Mouse (Mus musculus) layer of hippocampus, postnatal 36 days (tissue): ENCODE measurements around the gene Suclg1. TPM values are rescaled to one million over a fixed set of nuclear protein-coding genes. Genes with fewer than 3 reads are reported as not detected.

ENCODE experiments used
- DNase-seq, 2 experiments: peaks; one replicate each; pipeline ENCODE4 v3.0.0; 2022
- total RNA-seq, 2 experiments: library from RNA; stranded (reverse); gene quantifications; 2 replicates each; pipeline ENCODE4 v1.2.3; 2021

Gene Suclg1
- total RNA-seq, 2 experiments from 2014 or later, result 135 to 149 TPM

DNA sequence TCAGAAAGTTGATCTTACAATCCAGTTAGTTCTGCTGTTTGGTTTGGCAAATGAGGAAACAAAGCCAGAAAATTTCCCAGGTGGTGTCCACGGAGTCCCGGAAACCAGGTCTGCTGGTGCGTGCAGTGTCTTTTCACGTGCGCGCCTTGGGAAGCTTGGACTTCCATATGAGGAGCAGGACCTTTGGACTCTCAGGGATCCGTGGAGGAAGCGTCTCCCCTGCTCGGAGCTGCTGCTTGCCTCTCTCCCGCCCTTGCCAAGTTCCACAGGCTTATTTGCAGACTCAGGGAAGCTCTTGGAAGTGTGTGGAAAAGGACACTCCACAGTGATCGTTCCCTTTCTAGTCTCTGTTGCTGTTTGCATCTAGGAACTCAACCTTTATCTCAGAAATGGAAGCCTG is 3.2 kb downstream of the Suclg1 start:
- DNase-seq, result no peak

DNA sequence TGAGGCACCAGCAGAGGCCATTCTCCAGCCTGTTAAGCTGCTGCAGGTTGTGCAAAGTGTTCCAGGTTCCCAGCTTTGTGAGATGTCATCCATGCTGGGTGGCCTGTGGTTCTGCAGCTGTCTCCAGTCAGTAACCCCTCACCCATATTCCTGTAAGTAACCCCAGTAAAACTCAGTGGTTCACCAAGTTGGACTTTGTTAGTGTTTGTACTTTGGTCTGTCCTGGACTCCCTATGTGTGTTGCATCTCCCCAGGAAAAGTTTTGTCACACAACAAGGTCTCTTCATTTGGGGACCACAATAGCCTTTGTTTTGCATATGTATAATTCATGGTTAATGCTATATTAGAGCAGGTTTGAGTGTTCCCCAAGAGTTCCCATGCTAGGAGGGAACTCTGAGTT is 4.2 kb downstream of the Suclg1 start:
- no peak for DNase-seq

DNA sequence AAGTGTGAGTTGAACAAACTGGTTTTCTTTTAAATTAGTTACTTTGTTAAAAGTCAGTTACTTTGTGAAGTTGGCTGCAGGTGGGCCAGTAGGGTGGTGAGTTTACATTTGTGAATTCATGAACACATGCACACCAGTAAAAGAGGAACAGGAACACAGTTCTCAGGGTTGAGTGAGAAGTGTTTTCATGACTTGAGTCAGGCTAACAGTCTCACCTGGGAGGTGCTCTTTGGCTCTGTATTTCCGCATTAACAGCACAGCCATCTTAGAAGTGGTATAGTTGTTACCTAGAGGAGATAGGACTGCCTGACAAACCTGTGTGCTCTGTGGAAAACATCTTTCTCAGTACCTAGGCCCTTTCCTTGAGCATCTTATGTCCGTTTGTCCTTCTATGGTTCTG is 4.8 kb downstream of the Suclg1 start:
- DNase-seq, result no peak

DNA sequence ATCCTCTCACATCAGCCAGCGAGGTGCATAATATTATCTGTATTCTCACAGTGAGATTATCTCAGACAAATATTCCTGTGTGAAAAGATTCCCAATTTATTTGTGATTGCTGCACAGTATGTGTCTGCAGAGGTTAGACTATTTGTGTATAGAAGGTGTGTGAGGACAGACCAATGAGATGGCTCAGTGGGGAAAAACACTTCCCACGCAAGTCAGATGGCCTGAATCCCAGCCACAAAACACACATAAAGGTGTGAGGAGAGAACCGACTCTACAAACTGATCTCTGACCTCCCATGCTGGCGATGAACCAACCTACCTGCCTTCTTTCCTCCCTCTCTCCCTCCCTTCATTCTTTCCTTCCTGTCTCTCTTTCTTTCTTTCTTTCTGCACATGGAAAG is 5.4 kb downstream of the Suclg1 start:
- no peak for DNase-seq

DNA sequence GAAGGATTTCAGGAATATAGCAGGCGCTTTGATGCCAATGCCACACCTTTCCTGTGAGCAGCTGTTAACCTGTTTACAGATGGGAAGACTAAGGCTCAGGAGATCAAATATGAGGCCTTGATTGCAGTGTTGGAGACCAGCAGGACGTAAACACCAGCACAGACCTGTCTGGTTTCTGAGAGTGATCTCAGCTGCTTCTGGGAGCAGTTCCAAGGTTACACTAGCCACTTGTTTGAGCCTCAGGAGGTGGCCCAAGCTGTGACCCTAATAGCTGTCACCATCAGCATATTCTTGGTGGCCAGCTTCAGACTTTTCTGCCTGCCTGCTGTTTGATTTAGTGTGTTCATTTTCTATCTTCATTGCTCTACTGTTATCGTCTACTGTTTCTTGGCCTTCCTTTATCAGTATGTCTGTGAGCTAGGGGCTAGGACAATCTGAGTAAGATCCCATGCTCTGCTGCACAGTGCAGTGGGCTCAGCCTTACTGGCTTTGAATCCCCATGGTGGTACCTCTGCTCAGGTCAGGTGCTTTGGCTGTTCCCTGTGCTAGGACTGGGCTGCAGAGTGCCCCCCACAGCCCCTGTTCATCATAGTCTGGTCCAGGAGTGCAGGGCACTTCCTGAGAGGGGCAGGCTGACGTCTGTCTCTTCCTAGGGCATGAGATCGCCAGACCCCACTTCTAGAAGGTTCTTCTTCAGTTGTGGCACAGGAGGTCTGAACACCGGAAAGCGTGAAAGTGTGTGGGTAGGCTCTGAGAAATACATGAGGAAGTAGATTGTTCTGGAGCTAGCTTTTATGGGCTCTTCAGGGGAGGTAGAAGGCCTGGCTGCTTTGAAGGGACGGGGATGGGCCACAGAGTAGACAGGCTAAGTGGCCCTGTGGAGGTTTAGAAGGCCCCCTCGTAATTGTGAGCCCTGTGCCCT is 6.4 kb downstream of the Suclg1 start:
- DNase-seq, result no peak

DNA sequence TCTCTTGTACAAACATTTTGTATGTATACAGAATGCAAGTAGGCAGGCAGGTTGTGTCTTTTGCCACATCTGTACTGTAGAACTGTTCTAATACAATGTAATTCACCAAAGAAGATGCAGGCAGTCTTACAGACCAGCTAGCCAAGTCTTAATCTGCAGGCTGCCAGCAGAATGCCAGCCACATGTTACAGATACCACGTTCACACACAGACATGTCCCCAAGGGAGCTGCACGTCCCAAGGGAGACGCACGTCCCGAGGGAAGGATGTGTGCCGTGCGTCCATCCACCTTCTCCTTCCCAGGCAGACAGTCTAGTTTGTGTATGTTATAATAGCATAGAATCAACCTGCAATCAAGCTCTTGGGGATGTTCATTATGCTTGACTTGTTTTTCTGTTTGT is 8.9 kb downstream of the Suclg1 start:
- DNase-seq, result no peak

DNA sequence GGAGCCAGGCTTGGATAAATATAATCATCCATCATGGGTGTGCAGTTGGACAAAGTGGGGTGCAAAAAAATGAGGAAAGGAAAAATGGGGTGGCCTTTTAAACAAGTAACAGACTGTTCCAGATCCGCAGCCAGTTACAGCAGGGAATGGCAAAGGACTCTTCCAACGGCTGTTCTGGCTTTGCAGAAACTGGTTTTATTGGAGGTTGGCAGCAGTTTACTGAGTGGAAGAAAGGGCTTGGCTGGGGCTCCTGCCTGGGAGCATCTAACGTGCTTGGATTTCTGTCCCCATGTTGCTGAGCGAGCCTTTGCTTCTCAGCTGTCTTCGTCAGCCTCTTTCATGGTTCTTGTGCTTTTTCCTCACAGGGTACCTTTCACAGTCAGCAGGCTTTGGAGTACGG is 11.9 kb downstream of the Suclg1 start:
- peak; percentile 49 for DNase-seq

DNA sequence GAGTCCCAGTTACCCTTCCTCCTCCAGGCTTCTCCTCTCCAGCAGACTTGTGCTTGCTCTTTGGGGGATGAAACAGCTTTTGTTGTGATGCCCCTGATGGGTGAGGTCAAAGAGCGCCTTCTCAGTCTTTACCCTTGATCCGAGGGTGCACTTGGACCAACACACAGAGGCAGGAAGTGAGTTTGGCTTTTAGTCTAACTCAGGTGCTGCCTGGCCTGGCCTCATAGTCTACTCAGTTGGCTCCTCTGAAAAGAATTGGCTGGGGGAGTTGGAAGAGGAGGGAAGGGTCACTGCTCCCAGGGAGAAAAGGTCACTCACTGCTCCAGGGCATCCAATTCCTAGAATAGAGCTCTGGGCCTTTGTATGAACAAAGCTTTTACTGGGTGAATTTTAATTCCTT is 16.6 kb downstream of the Suclg1 start:
- DNase-seq, result no peak

DNA sequence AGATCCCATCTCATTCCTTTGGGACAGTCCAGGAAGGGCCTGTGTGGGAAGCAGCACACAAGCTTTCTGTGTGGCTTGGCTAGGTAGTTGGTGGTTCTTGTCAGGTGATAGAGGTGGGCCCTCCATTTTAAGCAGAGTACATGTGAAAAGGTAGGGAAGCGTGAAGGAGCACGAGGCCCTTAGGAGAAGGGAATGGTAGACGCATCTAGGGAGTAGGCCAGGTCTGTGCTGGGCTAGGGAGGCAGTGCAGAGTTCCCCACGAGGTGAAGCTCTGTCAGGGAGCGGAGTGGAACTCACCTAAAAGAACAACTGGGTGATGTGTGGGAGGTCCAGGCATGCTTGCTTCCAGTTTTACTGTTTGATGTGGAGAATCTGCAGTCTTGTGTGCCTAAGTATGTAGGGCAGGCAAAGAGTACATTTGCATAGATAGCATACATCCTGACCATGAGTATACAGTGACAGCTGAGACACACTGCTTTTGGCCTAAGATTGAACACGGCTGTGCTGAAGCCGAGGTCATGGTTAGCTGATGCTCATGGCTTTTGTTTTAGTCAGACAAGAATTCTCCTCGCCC is 19.6 kb downstream of the Suclg1 start:
- DNase-seq, result no peak

DNA sequence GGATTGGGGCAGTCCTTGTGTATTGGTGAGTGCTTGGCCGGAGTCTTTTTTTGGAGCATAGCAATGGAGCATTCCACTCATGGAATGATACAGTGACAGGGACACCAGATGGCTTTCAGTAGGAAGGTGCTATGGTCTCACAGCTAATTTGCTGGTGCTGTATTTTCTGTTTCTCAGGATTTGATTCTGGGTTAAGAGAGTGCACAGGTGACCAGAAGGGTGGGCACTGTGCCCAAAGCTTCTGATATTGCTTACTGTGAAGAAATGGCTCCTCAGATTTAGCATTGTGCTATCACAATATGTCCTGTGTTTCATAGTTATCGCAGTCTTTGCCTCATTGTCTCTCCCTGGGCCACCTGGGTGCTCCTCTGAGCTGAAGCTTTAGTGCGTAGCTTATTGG is 21.2 kb downstream of the Suclg1 start:
- DNase-seq, result no peak

DNA sequence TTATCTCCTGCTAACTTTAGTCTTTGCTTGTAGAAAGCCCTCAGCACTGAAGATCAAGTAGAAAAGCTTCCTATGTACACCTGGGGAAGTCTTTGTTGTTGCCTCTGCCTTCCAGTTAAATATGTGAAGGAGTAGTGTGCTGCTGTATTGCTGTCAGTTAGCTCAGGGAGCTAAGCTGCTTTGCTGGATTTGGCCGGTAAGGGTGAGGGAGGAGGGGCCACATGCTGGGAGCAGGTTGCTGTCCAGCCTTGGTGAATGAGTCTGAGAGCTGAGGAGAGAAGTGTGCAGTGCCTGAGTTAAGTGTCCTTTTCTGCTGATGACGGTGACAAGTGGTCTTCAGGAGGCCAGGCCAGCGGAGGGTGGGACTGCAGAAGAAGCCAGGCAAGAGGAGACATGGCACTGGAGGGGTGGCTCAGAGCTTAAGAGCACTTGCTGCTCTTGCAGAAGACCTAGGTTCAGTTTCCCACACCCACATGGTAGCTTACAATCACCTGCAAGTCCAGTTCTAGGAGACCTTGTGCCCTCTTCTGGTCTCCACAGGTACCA is 23.4 kb downstream of the Suclg1 start:
- no peak for DNase-seq

DNA sequence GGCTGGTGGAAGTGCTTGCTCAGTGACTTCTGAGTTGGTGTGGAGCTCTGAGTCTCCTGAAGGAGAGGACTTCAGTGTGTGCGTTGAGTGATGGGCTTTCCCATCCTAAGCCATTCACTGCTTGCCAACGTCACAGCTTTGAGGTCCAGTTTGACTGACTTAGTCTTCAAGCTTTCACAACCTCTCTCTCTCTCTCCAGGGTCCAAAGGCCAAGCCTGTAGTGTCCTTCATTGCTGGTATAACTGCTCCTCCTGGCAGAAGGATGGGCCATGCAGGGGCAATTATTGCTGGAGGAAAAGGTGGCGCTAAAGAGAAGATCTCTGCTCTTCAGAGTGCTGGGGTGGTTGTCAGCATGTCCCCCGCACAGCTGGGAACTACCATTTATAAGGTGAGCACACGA is 26.8 kb downstream of the Suclg1 start:
- DNase-seq, result no peak

DNA sequence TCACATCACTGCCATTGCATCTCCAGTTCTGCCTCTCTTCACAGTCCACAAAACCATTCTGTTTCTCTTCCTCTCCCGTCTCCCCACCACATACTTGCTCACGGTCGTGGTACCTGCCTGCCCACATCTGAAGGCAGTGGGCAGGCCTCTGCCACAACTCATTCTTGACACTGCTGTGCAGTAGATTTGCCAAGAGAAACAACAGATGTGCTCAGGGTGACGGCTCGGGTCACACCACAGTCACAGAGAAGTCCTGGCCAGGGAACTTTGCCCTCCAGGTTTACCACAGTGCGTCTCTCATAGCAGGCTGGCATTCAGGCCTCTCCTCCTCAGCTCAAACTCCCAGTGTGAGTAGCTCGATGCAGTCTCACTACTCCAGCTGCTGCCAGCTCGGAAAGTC is 31.5 kb downstream of the Suclg1 start:
- no peak for DNase-seq

DNA sequence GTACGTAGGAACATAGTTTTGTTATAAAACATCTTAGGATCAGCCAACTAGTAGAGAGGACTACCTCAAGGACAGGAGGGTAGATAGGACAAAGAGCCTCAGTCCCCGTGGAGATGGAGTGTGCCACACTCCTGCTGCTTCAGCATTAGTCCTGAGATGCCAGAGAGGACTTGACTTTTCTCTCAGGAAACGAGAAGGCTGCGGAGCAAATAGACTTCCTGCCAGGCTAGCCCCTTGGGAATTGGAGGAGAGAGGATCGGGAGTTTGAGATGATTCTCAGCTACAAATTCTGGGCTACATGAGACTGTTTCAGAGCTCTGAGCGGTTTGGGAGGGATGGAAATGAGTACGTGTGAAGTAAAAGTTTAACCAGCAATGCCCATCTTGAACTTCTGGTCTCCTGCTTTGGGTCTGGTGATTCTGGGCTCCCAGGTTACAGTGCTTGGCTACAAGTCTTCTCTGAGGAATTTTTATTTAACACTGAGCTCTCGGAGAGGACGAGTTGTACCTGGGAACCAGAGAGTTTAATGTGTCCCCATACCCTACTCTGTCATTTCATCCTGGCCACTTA is 32.4 kb downstream of the Suclg1 start:
- no peak for DNase-seq

DNA sequence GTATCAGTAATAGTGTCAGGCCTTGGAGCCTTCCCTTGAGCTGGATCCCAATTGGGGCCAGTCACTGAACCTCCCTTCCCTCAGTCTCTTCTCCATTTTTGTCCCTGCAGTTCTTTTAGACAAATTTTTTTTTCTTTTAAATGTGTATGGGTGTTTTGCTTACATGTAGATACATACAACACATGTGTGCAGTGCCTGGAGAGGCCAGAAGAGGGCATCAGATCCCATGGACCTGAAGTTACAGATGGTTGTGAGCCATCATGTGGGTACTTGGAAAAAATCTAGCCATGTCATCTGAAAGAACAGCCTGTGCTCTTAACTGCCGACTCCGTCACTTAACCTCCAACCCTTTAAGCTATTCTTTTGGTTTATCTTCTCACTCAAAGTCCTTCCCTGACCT is 38.1 kb downstream of the Suclg1 start:
- no peak for DNase-seq

DNA sequence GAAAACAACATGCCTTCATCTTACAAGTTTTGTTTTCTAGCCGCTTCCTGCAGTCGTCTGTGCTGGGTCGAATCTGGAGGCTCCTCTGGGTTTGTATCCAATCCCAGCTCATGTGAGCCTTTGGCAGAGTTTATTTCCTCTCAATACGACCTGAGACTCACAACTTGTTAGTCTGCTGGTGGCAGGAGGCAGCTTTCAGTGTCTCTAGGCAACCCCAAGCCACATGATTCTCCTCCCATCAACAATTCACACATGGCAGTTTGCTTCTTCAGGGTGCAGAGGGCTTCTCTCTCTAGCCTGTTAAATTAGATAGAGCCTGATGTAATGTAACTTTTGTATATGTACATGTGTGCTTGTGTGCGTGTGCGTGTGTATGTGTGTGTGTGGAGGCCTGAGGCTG is 58.7 kb downstream of the Suclg1 start:
- DNase-seq, result no peak

DNA sequence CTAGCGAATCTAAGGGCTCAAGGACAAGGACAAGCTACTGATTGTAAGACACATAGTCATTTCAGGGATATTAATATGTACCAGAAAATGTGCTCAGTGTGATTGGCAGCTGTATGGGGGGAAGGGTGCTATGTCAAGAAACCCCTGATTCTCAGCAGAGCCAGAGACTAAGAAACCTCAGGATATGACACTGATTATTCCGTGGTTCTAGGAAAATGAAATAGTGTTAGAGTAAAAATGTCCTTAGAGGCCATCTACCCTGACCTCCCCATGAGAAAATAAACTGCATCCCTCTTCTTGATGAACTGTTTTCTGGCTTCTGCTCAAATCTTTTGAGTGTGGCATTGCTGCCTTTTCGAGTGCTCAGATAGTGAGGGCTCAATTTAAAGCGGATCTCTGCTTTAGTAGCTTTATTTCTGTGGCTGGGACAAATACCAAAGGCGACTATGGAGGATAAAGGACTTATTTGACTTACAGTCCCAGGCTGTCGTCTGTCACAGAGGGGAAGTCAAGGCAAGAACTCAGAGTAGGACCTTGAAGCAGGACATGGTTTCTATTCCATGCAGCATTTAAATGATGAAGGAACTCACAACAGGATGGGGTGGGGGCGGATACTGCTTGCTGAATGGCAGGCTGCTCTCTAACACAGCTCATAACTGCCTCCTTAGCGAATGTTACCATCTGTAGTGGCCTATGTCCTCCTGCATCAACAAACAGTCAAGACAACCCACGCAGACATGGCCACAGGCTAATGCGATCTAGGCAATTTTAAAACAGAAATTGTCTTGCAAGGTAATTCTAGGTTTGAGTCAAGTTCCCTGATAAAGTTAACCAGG is 60.7 kb downstream of the Suclg1 start:
- DNase-seq, result peak; percentile 18 to 21

DNA sequence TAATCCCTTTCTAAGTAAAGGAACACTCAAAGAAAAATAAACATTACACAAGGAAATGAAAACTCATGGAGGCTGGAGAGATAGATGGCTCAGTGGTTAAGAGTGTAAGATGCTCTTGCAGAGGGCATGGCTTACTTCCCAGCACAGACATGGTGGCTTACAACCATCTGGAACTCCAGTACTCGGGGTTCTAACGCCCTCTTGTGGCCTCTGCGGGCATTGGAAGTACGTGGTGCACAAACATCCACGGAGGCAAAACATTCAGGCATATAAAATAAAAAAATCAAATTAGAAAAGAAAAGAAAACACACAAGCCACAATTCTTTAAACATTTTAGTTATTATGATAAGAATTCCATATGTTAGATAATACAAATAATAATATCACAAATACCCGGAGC is 63.2 kb downstream of the Suclg1 start:
- no peak for DNase-seq

DNA sequence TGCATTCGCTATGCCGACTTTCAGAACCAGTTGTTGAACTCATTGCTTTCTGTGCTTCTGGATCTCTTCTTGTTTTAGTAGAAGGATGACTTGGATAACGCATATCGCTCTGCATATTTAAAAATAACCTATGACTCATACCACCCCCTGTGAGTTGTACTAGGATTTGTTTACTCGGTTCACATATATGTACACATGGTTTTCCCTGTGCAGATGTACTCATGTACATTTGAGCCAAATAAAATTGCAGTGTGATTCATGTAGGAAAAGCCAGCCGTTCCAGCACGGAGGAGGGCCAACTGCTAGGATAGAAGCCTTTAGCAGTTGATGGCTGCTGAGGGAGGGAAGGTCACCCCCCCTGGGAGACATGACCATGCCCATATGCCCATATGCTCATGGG is 63.6 kb downstream of the Suclg1 start:
- no peak for DNase-seq

DNA sequence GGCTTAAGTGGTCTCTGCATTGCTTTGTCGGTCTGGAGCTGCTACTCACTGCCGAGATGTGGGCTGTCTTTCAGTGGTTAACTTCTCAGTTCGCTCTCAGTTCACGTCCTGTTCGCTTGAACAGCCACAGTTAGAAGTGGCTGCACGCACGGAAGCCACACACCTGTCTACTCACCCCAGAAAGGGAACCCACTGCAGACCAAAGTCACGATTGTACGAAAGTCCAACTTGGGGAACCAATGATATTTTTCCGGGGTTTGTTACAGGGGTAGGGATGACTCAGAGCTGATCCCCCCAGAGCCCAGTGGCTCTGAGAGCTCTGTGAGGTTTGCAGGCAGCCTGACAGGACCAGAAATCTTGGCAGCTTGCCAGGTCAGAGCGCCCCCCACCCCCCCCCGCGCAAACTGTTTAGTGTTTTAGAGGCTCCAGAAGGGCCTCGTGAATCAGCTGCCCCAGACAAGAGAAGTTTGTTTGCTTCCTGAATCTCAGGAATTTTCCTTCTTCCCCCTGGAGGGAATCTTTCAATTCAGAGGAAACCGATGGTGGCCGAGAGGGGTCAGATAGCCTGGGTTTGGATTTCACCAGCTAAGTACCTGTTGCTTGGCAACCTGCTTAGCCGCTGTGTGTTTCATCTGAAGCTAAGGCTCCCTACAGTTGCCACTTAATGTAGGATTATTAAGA is 66.9 kb downstream of the Suclg1 start:
- peak; percentile 22 to 26 for DNase-seq

DNA sequence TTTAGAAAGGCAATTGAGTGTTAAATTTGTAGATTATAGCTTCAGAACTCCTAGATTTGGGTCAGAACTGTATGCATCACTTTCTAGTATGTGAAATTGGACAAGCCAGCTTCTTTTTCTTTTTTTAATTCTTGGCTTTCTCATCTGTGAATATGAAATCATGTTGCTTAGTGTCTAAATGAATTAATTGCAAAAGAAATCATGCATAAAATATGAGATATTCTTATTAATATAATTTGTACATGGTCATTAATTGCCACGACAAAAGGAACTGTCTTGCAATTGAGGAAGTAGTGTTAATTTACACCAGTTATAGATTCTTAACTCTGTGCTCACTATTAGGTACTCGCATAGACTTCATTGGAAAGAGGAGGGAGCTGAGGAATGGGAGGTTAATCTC is 74.1 kb downstream of the Suclg1 start:
- DNase-seq, result no peak
